Mouse (Mus musculus) thymus, postnatal 10 days (tissue): ENCODE data around the gene Rapgef5.

Source experiments
- DNase-seq, 2 experiments: peaks; one replicate each; pipeline ENCODE4 v3.0.0; 2021; ENCODE audit warnings: low spot score in 2 of 2

Rapgef5 gene

GRCm38 (mm10) chr12:117605966-117606365 is 89.7 kb downstream of the Rapgef5 start:
- no peak for DNase-seq

DNA sequence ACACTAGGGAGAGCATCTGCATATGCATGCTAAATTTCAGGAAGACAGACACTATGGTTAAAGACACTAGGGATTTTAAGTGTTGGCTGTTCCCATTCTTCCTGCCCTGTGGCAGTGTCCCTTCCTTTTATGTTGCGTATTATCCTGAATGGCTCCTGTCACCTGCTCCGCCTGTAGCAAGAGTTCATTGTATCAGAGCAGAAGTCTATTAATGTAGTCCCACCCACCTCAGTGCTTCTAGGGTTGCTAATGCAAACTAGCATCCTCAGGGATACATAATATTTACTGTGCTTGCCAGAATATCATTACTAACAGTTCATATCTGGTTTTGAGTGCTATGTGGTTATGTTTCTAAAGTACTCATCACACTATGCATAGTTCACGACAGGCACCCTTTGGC is 96.4 kb downstream of the Rapgef5 start:
- no peak for DNase-seq

DNA sequence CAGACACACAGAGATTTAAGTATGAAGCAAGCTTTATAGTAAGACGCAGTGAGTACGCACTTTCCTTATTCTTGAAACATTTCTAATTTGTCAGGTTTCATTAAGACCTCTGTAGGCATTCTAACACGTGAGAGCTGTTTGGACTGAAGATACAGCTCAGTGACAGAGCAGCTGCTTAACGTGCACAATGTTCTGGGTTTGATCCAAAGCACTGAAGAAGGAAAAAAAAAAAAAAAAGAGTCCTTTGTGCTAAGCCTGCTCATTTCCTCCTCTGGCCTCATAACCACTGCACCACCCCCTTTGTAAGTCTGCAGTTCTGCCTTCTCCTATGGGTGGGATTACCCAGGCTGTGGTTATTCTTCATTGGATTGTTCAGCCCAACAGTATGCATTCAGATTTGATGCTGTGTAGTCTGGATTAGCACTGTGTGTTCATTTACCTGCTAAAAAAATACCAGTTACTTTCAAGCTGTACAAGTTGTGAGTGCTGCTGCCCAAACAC is 103.3 kb downstream of the Rapgef5 start:
- DNase-seq, result no peak

DNA sequence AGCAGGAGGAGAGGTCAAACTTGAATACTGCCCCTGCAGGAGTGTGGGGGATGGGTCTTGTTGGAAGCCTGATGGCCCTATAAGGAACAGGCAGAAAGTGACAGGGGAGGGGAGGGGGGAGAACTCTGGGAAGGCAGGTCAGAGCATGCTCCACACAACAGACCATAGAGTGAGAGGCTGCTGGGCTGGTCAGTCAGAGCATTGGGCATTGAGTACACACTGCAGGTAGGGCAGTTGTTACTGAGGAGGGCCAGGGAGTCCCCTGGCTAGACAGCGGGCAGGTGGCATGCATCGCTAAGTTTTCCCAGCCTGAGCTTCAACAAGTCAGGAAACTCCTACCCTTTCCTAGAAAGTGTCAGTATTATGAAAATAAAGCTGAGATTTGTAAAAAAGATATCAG is 106.7 kb downstream of the Rapgef5 start:
- DNase-seq, result no peak

DNA sequence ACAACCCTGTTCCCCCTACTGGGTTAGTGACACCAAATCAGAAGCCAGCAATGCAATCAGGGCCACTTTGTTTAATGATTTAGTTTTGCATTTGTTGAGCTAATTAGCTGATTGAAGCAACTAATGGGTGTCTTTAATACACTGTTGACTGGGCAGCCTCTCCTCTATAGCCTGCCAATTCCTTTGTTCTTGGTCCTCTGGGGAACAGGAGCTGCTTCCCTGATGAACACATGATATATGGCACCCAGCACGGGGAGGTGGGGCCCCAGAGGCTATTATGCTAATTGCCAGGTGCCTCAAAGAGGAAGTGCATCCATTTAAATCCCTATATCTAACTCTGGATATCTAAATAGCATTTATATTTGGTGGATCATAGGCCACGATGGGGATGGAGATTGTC is 111.0 kb downstream of the Rapgef5 start:
- DNase-seq, result no peak

GRCm38 (mm10) chr12:117628321-117629093 is 112.2 kb downstream of the Rapgef5 start:
- DNase-seq, result no peak

DNA sequence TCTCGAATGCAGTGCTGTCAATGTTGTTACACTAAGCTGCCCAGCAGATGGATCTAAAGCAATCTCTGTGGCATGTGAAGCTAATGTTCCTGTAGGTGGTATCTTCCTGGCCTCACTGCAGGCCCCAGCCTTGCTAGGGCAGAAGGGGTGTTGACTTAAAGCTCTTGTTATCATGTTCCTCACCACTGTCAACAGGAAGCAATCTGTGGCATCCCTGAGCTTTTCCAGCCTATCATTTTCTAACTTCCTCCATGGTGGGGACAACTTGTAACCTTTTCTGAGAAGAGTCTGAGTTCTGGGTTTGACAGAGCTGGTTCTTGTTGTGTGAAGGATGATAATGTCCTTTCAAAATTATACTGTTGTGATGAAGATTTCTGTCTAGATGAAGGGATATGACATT is 115.9 kb downstream of the Rapgef5 start:
- no peak for DNase-seq

GRCm38 (mm10) chr12:117636139-117636772 is 120.0 kb downstream of the Rapgef5 start:
- no peak for DNase-seq

DNA sequence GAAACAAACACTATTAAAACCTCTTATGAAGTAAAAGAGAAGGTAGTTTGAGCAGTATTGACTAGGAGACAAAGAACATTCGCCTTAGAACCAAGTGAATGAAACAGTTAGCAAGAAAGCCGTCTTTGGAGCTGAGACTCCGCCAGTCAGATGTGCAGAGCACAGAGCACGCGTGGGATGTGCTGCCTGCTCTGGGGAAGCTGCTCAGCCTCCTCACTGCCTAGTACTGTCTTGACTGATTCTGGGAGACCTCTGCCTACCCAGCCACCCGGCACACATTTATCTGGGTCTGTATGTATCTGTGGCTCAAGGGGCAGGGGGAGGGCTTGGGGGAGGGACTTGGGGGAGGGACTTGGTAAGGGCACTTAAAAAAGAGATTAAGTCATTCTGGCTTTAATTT is 120.7 kb downstream of the Rapgef5 start:
- no peak for DNase-seq

- no peak for DNase-seq
Measured at GRCm38 (mm10) chr12:117638833-117639232, 122.6 kb downstream of the Rapgef5 start.

- DNase-seq, result no peak
Measured at GRCm38 (mm10) chr12:117639356-117640121, 123.3 kb downstream of the Rapgef5 start.

- DNase-seq, result no peak
Measured at GRCm38 (mm10) chr12:117642512-117642911, 126.2 kb downstream of the Rapgef5 start.

DNA sequence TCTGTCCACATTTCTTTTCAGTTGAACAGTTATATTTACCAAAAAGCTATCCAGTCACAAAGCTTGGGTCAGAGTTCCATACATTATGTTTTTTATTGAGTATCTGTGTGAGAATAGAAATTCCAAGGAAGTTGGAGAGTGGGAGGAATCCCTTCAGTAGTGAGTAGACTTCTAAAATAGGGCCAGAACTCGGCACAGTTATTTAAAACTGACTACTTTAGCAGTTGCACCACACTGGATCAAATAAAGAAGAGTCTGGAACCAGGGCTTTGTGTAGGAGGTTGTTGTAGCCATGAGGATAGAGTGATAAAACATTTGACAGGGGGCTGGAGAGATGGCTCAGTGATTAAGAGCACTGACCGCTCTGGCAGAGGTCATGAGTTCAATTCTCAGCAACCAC is 129.5 kb downstream of the Rapgef5 start:
- no peak for DNase-seq

DNA sequence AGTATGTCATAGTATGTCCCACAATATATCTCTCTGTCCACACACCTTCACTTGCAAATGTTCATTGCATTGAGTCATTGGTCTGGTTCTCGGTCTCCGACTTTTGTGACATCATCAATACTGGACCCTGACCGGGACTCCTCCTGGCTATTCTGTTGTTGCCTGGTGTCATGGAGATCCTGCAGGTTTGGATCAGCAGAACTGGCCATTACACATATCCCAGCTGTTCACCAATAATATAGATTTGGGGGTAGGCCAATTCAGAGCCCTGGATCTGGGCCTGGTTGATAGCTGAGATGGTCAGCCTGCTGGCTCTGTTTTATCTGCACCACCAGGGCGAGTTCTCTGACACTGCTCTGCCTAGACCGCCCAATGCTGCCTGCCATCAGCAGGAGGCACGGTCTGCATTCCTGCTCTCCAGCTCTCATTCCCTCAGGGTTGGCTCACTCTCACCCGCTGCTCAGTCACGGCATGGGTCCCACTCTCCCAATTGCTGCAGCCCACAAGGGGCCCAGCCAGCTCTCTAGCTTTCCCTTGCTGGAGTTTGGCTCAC is 137.7 kb downstream of the Rapgef5 start:
- no peak for DNase-seq

DNA sequence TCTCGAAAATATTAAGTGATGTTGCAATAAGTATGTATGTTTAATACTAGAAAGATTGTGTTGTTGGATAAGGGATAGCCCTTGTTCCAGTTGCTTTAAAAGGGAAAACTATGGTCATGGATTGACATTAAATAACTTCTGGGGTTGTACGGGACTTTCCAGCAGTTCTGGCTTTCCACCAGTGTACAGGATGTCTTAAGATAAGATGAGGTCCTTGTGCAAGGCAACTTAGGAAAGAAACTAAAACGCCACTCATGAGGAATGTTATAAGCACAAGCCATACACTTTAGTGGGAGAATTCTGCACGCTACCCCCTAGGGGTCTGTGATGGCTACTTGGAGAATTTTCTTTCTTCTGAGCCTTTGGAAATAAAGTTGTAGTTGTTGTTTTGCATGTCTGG is 140.7 kb downstream of the Rapgef5 start:
- DNase-seq, result no peak

GRCm38 (mm10) chr12:117657766-117658165 is 141.5 kb downstream of the Rapgef5 start:
- DNase-seq, result no peak

DNA sequence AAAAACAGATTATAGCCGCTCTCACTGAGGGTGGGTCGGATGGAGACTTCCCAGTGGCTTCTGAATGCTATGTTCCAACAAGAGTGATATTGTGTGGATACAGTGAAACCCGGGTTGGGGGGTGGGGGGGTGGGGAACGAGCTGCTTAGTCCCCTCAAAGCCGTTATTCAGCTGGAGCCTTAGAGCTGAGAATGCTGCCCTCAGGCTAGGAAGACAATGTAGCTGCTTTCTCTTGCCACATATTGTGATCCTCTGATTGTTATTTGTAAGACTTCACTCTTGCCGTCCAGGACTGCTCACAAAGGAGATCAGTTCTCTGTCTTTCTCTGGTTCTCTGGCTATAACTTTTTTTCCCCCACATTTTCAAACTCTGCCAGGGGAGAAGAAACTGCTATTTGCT is 142.5 kb downstream of the Rapgef5 start:
- no peak for DNase-seq

GRCm38 (mm10) chr12:117660361-117660760 is 144.1 kb downstream of the Rapgef5 start:
- DNase-seq, result no peak

- DNase-seq, result no peak
Measured at GRCm38 (mm10) chr12:117661871-117662270, 145.6 kb downstream of the Rapgef5 start.

DNA sequence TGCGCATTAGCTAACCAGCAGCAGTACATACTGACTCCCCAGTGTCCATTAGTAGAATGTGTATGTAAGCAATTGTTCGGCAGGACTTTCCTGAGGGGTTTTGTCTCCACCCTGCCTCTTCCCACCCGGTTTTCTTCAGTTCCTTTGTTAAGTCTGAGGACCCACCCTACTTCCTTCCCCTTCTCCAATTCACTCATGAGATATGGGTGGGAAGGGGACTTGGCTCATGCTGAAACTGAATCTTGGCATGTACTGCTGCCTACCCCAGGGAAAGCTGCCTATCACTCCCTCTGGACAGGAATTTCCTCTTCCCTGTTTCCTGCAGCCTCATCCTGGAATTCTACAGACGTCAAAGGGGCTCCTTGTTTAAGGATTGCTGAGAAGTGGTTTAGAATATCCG is 147.4 kb downstream of the Rapgef5 start:
- no peak for DNase-seq

DNA sequence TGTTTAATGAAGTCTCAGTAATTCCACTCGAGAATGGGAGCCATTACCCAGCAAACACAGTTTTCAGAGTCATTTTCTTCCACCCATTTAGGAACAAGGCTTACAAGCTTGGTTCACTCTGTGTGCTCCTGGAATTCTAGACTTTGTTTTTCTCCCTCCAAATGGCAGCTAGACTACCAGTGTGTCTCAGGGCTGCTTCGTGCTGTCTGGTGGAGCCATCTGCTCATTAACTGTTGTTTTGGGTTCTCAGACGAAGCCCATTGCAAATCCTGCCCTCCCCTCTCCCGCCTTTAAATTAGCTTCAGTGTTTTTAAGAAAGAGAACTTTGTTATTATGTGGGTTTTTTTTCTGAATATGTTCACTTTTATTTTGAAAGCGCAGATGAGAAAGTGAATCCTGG is 148.4 kb downstream of the Rapgef5 start:
- no peak for DNase-seq

DNA sequence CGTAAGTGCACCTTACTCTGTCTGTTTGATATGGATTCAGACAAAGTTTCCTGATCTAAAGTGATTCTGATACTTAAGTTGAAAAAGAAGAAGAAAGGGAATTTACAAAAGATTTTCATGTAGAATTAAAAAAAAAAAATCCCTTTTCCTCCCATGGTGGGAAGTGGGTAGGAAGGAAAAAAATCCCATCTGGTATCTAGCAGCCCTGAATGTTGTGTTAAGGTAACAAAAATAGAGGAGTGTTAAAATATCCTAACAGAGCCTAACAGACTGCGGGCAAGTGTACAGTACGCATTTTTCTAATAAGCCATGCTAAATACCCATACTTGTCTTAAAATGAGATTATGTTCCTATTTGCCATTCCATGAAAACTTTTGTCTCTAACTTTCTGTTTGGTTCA is 150.1 kb downstream of the Rapgef5 start:
- DNase-seq, result no peak
